Mouse (Mus musculus): ENCODE measurements at regions not wholly inside any gene's neighbourhood (a gene's known extent, or its start where the extent isn't known, plus 50 kb on each side); places are given as distances from the start of the nearest gene placed in this dataset.

DNA sequence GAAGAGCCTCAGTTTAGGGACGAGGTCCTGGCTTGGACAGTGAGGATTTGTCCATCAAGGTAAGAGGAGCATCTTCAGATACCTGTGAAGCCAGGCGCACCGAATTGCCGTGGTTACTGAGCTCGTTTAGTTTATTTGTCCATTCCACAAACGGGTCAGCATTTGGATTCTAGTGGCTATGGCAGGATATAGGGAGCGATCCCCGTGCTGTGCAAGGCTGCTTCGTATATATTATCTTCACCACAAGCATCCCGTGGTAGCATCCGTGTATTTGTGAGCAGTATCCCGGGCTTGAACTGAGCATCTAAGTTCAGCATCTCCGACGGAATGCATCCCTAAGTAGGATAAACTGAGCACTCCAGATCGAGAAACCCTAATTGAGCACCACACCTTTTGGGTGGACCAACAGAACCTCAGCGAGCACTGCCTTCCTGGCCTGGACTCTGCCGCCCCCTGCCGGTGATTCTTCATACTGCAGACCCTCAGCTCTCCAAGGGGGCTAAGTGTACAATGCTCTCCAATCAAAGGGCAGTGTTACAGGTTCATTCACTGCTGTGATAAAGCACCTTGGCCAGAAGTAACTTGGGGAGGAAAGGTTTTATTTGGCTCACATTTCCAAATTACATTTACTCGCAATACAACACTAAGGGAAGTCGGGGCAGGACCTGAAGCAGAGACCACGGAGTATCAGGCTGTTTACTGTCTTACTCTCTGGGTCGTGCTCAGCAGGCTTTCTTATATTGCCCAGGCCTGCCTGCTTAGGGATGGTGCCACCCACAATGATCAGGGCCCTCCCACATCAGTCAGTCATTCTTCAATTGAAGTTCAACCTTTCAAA lies 68.6 kb downstream of the Gm11983 start:
- H3K4me2 ChIP-seq (replicated peaks; ENCODE audit: low read depth, low read length): no peak overlapping the region
- ATAC-seq (ENCODE audit: low FRiP score): peak; percentile 68

DNA sequence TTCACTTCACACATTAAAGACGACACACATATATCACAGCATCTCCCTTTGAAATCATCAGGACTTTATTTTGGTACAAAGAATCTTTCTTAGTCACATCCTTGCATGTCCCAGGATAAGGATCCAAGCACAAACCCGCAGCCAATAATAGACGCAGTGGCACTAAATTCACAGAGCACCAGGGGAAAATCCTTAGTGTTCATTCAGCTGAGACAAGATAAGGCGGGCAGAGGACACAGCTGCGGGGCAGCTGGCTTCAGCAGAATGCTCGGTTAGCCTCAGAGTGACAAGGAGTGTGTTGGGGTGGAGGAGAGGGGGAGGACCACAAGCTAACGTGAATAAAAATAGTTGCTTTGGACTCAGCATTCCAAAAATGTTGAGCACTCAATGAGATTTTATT lies 70.7 kb downstream of the Gm11983 start:
- DNase-seq (ENCODE audit: low spot score) (no peak), ATAC-seq (ENCODE audit: low FRiP score) (no peak)
- H3K4me1 ChIP-seq (replicated peaks; ENCODE audit: control insufficient read depth, insufficient read depth, low read length): no peaks in the 10 kb centered on the region
- 67% methylated on average over 7 of the region's 7 CpGs for WGBS
- no peak overlapping the region for H3K27ac ChIP-seq (ENCODE audit: low read depth, low read length)
- no peaks in the 10 kb centered on the region for H3K36me3 ChIP-seq (ENCODE audit: control insufficient read depth, insufficient read depth, low read length)
- no peaks in the 10 kb centered on the region for H3K9me3 ChIP-seq (ENCODE audit: control insufficient read depth, low read length)
- H3K4me3 ChIP-seq (ENCODE audit: low read depth, low read length): no peak overlapping the region
- H3K27me3 ChIP-seq (ENCODE audit: control insufficient read depth, insufficient read depth, low read length): no peaks in the 10 kb centered on the region
- no peak overlapping the region for H3K4me2 ChIP-seq (replicated peaks; ENCODE audit: low read depth, low read length)
- H3K9ac ChIP-seq (ENCODE audit: low read depth, low read length): no peak overlapping the region

More for the DNA sequence above, 68.6 kb downstream of the Gm11983 start:
- Histone ChIP-seq H3K9ac (ENCODE audit: low read depth, low read length) (no peak overlapping the region), H3K36me3 (ENCODE audit: control insufficient read depth, insufficient read depth, low read length) (no peaks in the 10 kb centered on the region), H3K4me3 (ENCODE audit: low read depth, low read length) (no peak overlapping the region), H3K27ac (ENCODE audit: low read depth, low read length) (no peak overlapping the region), H3K27me3 (ENCODE audit: control insufficient read depth, insufficient read depth, low read length) (no peaks in the 10 kb centered on the region), H3K4me1 (replicated peaks; ENCODE audit: control insufficient read depth, insufficient read depth, low read length) (no peaks in the 10 kb centered on the region), H3K9me3 (ENCODE audit: control insufficient read depth, low read length) (no peaks in the 10 kb centered on the region)
- DNase-seq (ENCODE audit: low spot score): peak; percentile 88
- 53% methylated on average over 22 of the region's 22 CpGs for WGBS

DNA sequence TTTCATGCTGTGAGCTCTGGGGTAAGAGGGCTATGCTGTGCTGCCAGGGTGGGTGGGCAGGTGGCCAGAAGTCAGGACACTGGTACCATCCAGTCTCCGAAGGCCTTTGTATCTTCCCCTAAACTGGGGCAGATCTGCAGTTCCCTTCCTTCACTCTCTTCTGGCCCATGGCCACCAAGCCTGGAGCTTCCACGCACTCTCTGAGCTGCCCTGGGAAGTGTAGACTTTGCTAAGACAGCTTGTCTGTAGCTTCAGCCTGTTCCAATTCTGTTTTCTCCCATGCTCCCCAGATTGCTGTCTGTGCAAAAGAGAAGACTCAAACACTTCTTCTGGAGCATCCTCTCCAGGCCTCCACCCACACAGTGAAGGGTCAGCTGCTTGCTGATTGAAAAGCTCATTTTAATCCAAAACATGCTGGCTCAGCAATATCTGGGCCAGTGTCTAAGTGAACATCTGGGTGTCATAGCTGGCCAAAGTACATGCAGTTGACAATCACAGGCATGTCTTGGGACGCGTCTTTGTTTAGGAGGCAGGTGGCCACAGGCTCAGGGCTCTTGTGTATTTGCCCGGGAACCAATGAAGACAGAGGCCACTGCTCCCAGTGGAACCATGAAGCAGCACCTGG lies 72.0 kb downstream of the Gm11983 start:
- no peak overlapping the region for H3K4me2 ChIP-seq (replicated peaks; ENCODE audit: low read depth, low read length)
- WGBS: 95% methylated on average over 5 of the region's 5 CpGs
- no peak for ATAC-seq (ENCODE audit: low FRiP score)
- no peaks in the 10 kb centered on the region for H3K9me3 ChIP-seq (ENCODE audit: control insufficient read depth, low read length)
- H3K27me3 ChIP-seq (ENCODE audit: control insufficient read depth, insufficient read depth, low read length): no peaks in the 10 kb centered on the region
- H3K9ac ChIP-seq (ENCODE audit: low read depth, low read length): no peak overlapping the region
- H3K27ac ChIP-seq (ENCODE audit: low read depth, low read length): no peak overlapping the region
- no peaks in the 10 kb centered on the region for H3K36me3 ChIP-seq (ENCODE audit: control insufficient read depth, insufficient read depth, low read length)
- DNase-seq (ENCODE audit: low spot score): no peak
- no peaks in the 10 kb centered on the region for H3K4me1 ChIP-seq (replicated peaks; ENCODE audit: control insufficient read depth, insufficient read depth, low read length)
- H3K4me3 ChIP-seq (ENCODE audit: low read depth, low read length): no peak overlapping the region

DNA sequence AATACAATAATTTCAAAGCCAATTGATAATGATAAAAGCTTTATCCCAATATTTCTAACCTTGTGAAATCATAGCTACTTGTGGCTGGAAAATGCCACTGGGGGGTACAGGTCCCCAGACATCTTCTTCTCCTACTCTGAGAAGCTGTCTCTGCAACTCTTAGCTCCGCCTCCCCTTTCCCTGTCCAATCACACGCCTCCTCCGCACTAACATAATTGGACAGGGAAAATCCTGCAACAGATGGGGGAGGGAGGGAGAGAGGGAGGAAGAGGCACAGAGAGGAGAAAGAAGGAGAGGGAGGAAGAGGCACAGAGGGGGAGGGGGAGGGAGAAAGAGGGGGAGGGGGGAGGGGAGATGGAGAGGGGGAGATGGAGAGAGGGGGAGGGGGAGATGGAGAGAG lies 73.3 kb downstream of the Gm11983 start:
- Histone ChIP-seq H3K27ac (ENCODE audit: low read depth, low read length) (no peak overlapping the region), H3K9ac (ENCODE audit: low read depth, low read length) (no peak overlapping the region), H3K36me3 (ENCODE audit: control insufficient read depth, insufficient read depth, low read length) (no peaks in the 10 kb centered on the region), H3K4me2 (replicated peaks; ENCODE audit: low read depth, low read length) (no peak overlapping the region), H3K9me3 (ENCODE audit: control insufficient read depth, low read length) (no peaks in the 10 kb centered on the region), H3K27me3 (ENCODE audit: control insufficient read depth, insufficient read depth, low read length) (no peaks in the 10 kb centered on the region), H3K4me3 (ENCODE audit: low read depth, low read length) (no peak overlapping the region), H3K4me1 (replicated peaks; ENCODE audit: control insufficient read depth, insufficient read depth, low read length) (no peaks in the 10 kb centered on the region)
- DNase-seq (ENCODE audit: low spot score) (no peak), ATAC-seq (ENCODE audit: low FRiP score) (no peak)
- WGBS: 69% methylated on average over 3 of the region's 3 CpGs

DNA sequence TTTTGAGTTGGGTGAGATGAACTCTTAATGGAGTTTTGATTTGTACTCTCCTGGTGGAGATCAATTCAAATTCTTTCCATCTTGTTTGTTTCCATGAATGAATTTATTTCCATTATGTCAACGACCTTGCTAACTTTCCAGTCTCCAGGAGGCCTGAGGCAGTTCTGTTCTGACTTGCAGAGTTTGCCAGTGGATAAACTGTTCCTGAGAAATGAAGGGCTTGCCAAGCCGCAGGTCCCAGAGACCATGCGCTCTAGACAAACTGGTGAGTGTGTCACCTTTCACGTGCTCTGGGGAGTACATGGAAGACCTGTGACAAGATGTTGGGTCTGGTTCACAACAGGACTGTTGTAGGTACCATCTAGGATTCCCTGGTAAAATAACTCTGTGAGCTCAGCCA lies 74.5 kb downstream of the Gm11983 start:
- no peak overlapping the region for H3K27ac ChIP-seq (ENCODE audit: low read depth, low read length)
- no peaks in the 10 kb centered on the region for H3K27me3 ChIP-seq (ENCODE audit: control insufficient read depth, insufficient read depth, low read length)
- H3K36me3 ChIP-seq (ENCODE audit: control insufficient read depth, insufficient read depth, low read length): no peaks in the 10 kb centered on the region
- no peak overlapping the region for H3K4me2 ChIP-seq (replicated peaks; ENCODE audit: low read depth, low read length)
- ATAC-seq (ENCODE audit: low FRiP score) (no peak), DNase-seq (ENCODE audit: low spot score) (no peak)
- no peaks in the 10 kb centered on the region for H3K4me1 ChIP-seq (replicated peaks; ENCODE audit: control insufficient read depth, insufficient read depth, low read length)
- H3K4me3 ChIP-seq (ENCODE audit: low read depth, low read length): no peak overlapping the region
- H3K9me3 ChIP-seq (ENCODE audit: control insufficient read depth, low read length): no peaks in the 10 kb centered on the region
- WGBS: 76% methylated on average over 4 of the region's 4 CpGs
- H3K9ac ChIP-seq (ENCODE audit: low read depth, low read length): no peak overlapping the region

DNA sequence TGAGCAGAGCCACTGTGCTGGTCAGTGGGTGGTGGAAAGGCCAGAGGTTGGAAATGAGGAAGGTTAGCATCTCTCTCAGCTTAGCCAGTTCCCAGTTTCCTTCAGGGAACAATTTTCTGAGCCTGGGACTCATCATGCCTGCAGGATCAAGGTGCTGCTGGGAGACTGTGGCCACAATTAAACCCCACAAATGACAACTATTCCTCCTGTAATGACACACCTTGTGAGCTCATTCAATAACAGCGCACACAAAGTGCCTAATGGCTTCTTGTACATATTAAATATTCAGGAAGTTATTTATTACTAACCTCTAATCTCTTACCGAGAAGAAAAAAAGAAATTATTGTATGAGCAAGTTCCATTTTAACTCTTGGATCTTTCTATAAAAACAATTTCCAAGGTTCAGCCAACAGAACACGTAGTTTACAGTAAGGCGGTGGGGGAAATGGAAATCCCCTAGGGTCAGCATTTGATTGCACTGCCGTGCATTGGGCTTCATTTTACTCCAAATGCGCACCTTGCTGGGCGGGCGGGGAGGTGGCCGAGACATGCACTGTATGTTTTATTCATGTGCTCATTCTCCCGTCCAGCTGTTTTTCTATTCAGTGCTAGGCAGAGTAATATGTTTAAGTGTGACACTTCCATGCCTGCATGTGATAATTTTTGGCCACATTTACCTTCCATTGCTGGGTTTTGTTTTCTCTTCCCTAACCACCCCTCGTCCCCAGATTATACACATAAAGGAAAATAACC lies 75.4 kb downstream of the Gm11983 start:
- H3K4me1 ChIP-seq (replicated peaks; ENCODE audit: control insufficient read depth, insufficient read depth, low read length): no peaks in the 10 kb centered on the region
- H3K4me3 ChIP-seq (ENCODE audit: low read depth, low read length): no peak overlapping the region
- no peak overlapping the region for H3K9ac ChIP-seq (ENCODE audit: low read depth, low read length)
- H3K36me3 ChIP-seq (ENCODE audit: control insufficient read depth, insufficient read depth, low read length): no peaks in the 10 kb centered on the region
- no peaks in the 10 kb centered on the region for H3K27me3 ChIP-seq (ENCODE audit: control insufficient read depth, insufficient read depth, low read length)
- DNase-seq (ENCODE audit: low spot score): no peak
- H3K27ac ChIP-seq (ENCODE audit: low read depth, low read length): no peak overlapping the region
- no peak for ATAC-seq (ENCODE audit: low FRiP score)
- H3K9me3 ChIP-seq (ENCODE audit: control insufficient read depth, low read length): no peaks in the 10 kb centered on the region
- 68% methylated on average over 11 of the region's 11 CpGs for WGBS
- H3K4me2 ChIP-seq (replicated peaks; ENCODE audit: low read depth, low read length): no peak overlapping the region

DNA sequence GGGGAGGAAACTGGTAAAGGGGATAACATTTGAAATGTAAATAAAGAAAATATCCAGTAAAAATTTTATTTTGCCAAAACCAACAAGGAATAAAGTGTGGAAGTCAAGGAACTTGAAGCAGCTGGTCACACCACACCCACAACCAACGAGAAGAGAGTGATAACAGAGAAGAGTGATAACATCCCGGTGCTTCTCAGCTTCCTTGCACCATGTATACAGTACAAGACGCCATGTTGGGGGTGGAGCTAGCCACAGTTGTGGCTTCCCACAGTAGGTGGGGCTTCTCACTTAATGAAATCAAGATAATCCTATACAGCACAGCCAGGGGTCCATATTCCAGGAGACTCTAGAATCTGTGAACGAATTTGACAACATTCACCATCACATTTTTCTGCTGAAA lies 77.9 kb downstream of the Gm11983 start:
- Histone ChIP-seq H3K4me2 (replicated peaks; ENCODE audit: low read depth, low read length) (no peak overlapping the region), H3K27me3 (ENCODE audit: control insufficient read depth, insufficient read depth, low read length) (no peaks in the 10 kb centered on the region), H3K4me1 (replicated peaks; ENCODE audit: control insufficient read depth, insufficient read depth, low read length) (no peaks in the 10 kb centered on the region), H3K4me3 (ENCODE audit: low read depth, low read length) (no peak overlapping the region), H3K9me3 (ENCODE audit: control insufficient read depth, low read length) (no peaks in the 10 kb centered on the region), H3K9ac (ENCODE audit: low read depth, low read length) (no peak overlapping the region), H3K27ac (ENCODE audit: low read depth, low read length) (no peak overlapping the region), H3K36me3 (ENCODE audit: control insufficient read depth, insufficient read depth, low read length) (no peaks in the 10 kb centered on the region)
- ATAC-seq (ENCODE audit: low FRiP score) (no peak), DNase-seq (ENCODE audit: low spot score) (no peak)
- 82% methylated on average over 4 of the region's 4 CpGs for WGBS

DNA sequence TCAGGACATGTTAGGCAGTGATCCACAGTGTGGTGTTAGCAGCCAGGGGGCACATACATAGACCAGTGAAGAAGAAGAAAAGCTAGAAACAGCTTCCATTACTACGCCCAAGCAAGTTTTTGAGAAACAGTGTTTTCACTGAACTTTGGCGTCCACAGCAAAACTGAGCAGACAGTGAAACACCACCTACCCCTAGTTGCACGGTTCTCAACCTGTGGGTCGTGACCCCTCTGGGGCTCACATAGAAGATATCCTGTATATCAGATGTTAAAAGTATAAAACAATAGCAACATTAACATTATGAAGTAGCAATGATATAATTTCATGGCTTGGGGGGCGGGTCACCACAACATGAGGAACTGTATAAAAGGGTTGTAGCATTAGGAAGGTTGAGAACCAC lies 81.1 kb downstream of the Ramp3 start:
- 90% methylated on average over 5 of the region's 5 CpGs for WGBS

More for the DNA sequence above, 81.1 kb downstream of the Ramp3 start:
- ATAC-seq (ENCODE audit: low FRiP score): no peak
- Histone ChIP-seq H3K4me1 (replicated peaks; ENCODE audit: control insufficient read depth, insufficient read depth, low read length) (no peaks in the 10 kb centered on the region), H3K4me3 (ENCODE audit: low read depth, low read length) (no peak overlapping the region), H3K27ac (ENCODE audit: low read depth, low read length) (no peak overlapping the region), H3K9ac (ENCODE audit: low read depth, low read length) (no peak overlapping the region), H3K4me2 (replicated peaks; ENCODE audit: low read depth, low read length) (no peak overlapping the region), H3K27me3 (ENCODE audit: control insufficient read depth, insufficient read depth, low read length) (no peaks in the 10 kb centered on the region), H3K9me3 (ENCODE audit: control insufficient read depth, low read length) (no peaks in the 10 kb centered on the region), H3K36me3 (ENCODE audit: control insufficient read depth, insufficient read depth, low read length) (no peaks in the 10 kb centered on the region)
- DNase-seq (ENCODE audit: low spot score): no peak

Data from hindbrain, embryonic 11.5 days (tissue).